Mouse (Mus musculus) frontal cortex, postnatal 14 days (tissue): ENCODE data around the gene Rpl36a-ps1.
"Not testable (repeated sequence)": the region's sequence is repeated elsewhere in the genome, so short reads cannot be mapped to it uniquely, and the experiment has no call there.

Experiments
- DNase-seq, 2 experiments: peaks; one replicate each; pipeline ENCODE4 v3.0.0; 2022; ENCODE audit warnings: low spot score in 2 of 2

The Rpl36a-ps1 gene

DNA sequence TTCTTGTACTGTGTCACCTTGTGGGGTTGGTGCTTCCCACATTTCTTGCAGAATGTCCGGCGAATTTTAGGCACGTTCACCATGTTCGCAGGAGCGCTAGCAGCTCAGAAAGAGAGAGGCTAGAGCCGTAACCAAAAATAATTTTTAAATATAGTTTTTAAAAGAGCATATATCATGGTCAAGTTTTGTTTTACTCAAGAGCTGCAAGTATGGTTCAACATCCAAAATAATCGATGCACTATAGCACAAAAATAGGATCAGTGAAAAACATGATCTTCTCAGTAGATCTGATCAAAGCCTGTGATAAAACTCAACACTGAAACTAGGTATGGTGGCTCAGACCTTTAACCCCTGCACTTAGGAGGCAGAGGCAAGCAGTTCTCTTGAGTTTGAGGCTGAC lies at the start of gene Rpl36a-ps1:
Rpl36a-ps1 (minus strand) TSS at position 101 of the 400 bp plus-strand sequence.
- no peak for DNase-seq

DNA sequence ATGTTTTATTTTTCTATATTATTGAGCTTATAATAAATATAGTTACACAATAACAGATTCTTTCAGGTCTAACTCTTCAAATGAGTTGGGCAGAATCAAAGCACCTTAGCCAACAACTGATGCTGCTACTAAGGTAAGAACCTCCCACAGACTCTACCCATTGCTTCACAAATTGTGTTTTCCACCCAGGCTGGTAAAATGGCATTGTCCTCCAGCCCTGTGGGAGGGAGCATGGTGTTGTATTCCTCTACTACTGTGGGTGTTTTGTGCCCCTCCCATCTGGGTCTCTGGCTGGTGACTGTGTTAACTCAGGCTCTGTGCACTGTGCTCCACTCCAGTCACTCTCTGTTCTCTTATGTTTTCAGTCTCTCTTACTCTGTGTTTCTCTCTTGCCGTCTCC lies 49.4 kb upstream of the Rpl36a-ps1 start:
- DNase-seq = no peak

- no peak for DNase-seq
These were observed 47.3 kb upstream of the Rpl36a-ps1 start for GRCm38 (mm10) chr14:99041416-99041815.

DNA sequence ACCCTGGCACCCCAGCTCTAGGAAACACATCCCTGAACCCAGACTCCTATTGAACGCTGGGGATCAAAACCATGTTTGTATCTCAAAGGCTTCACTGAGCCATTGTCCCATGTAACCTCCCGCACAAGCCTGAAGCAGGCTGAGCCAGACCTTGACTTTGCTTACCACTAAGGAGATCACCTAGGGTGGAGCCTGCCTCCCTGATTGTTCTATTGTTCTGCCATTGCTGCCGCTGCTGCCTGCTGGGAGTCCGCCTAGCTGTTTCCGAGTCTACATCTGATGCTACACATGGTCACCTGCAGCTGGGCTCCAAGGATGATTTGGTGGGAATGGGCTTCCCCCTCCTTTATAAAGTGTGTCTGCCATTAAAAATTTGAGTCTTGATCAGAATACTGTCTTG lies 45.2 kb upstream of the Rpl36a-ps1 start:
- not testable (repeated sequence) for DNase-seq

DNA sequence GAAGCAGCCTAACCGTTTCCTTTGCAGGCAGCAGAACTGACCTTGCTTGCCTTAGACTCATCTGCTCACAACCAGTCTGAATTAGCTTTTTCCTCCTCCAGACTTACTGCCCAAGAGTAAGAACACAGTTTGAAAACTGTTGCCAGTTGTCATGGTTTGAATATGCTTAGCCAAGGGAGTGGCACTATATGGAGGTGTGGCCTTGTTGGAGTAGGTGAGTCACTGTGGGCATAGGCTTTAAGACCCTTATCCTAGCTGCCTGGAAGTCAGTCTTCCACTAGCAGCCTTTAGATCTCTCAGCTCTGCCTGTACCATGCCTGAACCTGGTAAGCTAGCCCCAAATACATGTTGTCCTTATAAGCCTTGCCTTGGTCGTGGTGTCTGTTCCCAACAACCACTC lies 43.6 kb upstream of the Rpl36a-ps1 start:
- DNase-seq = no peak

DNA sequence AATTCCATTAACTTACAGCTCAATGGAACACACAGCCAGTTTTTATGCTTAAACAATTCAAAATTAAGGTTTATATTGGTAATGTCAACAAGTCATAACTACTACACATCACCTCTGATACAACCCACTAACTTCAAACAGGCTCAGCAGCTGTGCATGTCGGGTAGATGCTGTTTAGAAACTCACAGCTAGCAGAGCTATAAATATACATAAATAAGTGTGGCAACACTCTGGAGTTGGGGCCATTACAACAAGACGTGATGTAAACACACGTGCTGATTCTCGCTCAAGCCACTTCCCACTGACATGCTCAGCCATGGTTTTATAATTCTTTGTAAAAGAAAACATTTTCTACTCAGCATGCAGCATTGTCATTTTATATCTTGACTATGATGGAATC lies 41.9 kb upstream of the Rpl36a-ps1 start:
- DNase-seq = no peak

DNA sequence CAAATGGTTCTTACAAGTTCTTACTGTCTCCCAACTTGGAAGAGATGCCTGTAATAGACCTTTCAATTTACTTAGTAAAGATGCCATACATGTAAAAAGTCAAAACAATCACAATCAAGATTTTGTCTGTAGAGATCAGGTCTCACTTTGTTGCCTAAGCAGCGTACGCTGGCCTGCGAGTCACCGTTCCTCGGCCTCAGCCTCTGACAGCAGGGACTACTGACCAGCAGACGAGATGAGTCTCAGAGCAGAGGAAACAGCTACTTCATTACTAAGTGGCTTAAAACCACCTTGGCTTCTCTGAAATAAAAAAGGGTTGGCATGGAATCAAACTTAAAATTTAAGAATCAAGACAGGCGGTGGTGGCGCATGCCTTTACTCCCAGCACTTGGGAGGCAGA lies 40.7 kb upstream of the Rpl36a-ps1 start:
- not testable (repeated sequence) for DNase-seq

- DNase-seq = no peak
These were observed 38.5 kb upstream of the Rpl36a-ps1 start for GRCm38 (mm10) chr14:99032596-99032995.

- DNase-seq = no peak
These were observed 37.3 kb upstream of the Rpl36a-ps1 start for GRCm38 (mm10) chr14:99031337-99031873.

- DNase-seq = no peak
These were observed 35.9 kb upstream of the Rpl36a-ps1 start for GRCm38 (mm10) chr14:99029987-99030386.

GRCm38 (mm10) chr14:99022346-99023086 lies 28.4 kb upstream of the Rpl36a-ps1 start:
- no peak for DNase-seq

GRCm38 (mm10) chr14:99019136-99019808 lies 25.2 kb upstream of the Rpl36a-ps1 start:
- no peak for DNase-seq

DNA sequence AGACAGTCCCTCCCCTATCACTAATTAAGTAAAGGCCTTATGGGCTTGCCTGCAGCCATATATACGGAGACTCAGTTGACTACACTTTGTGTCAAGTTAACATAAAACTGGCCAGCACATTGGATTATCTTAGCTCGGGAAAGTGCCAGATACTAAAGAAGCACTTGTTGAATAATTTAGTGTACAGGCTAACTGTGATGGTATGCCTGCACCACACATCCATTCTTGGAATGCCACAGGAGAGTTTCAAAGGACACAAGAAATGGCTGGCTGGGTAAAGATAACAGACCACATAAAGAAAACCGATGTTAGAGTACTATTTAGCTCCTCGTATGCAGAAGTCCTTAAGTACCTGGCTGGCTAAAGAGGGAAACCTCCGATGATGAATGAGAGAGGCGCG lies 24.6 kb upstream of the Rpl36a-ps1 start:
- no peak for DNase-seq

GRCm38 (mm10) chr14:99010920-99011313 lies 16.8 kb upstream of the Rpl36a-ps1 start:
- no peak for DNase-seq

GRCm38 (mm10) chr14:99010224-99010919 lies 16.3 kb upstream of the Rpl36a-ps1 start:
- no peak for DNase-seq

GRCm38 (mm10) chr14:98992482-98992881 lies 1.6 kb downstream of the Rpl36a-ps1 start:
- no peak for DNase-seq

DNA sequence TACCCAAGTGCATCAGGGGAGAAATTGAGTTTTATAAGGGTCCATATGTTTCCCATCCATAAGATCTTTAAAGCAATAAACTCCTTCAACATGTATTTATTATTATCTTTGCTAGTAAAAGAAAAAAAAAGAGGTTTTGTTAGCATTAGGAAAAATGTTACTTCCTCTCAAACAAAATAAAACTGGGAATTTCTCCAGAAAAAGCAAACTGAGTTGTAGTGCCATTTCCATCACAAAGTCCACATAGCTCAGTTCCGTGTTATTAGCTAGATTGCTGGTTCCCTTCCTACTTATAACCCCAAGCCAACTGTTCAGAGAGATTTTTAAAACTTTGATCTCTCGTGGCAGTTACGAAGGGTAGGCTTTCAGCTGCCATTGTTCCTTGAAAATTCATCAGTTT lies 3.5 kb downstream of the Rpl36a-ps1 start:
- no peak for DNase-seq

DNA sequence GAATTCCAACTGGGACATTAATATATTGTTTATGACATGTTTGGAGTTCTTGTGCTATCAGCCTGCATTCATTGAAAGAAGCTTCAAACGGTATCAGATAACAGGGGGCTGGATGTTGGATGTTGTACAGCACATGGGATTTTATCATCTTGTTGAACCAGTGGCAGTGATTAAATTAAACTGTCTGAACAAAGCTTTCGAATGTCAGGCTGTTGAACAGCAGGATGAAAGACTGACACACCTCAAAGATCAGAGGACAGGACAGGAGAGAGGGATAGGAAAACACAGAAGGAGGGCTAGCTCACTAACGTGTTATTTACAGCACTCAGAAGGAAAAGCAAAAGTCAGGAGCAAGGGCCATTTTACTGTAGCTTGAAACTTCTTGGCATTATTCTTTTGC lies 4.3 kb downstream of the Rpl36a-ps1 start:
- DNase-seq = no peak

DNA sequence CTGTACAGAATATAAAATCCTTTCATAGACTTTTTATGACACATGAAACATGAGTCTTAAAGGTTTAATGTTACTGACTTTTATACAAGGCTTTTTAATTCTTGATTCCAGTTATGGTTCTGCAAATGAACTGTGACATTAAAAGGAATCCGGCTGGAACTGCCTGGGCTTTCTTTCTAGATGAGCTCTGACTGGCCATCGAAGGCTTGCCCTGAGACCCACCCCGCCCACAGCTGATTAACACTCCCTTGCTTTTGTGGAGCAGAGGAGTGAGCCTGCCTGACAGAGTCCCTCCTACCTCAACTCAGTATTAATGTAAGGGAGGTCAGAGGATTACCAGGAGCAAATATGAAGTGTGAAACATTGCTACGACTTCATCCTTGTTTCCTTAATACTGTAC lies 22.2 kb downstream of the Rpl36a-ps1 start:
- DNase-seq = no peak

- DNase-seq = no peak
These were observed 35.0 kb downstream of the Rpl36a-ps1 start for GRCm38 (mm10) chr14:98958978-98959658.

DNA sequence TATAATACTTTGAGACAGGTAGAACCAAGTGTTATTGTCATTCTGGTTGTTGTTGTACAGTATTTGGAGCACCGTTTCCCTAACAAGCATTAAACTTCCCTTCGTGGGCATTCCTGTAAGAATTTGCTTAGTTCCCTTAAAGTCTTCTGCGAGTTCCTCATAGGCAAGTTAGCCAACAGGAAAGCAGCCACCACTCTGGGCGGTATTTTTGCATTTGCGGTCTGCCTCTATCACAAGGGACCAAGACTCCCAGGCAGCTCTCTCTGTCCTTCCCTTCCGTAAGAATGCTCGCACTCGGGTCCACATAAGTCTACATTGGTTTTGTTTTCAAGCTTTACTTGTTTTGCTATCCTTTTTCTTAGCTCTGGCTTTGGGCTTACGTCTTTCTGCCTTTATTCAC lies 37.3 kb downstream of the Rpl36a-ps1 start:
- no peak for DNase-seq

GRCm38 (mm10) chr14:98952441-98952840 lies 41.7 kb downstream of the Rpl36a-ps1 start:
- no peak for DNase-seq
